Mouse (Mus musculus) frontal cortex, adult (tissue): ENCODE data around the gene Rnase9.
"Not testable (repeated sequence)": the region's sequence is repeated elsewhere in the genome, so short reads cannot be mapped to it uniquely, and the experiment has no call there.

Experiments used
- ATAC-seq: cut with Nextera tagmentation; 2 replicates; pipeline ENCODE4 v1.9.2; 2017; ENCODE audit warnings: mild to moderate bottlenecking, moderate library complexity, mixed read lengths; ENCODE audit not compliant: low TSS enrichment

The Rnase9 gene

GRCm38 (mm10) chr14:51050063-51050462, 8.4 kb upstream of the Rnase9 start, which contains the start of gene Rnase11:
Gene Rnase11 (minus strand): TSS chr14:51050163.
- no peak for ATAC-seq

GRCm38 (mm10) chr14:51047846-51048245, 6.2 kb upstream of the Rnase9 start:
- ATAC-seq = no peak

DNA sequence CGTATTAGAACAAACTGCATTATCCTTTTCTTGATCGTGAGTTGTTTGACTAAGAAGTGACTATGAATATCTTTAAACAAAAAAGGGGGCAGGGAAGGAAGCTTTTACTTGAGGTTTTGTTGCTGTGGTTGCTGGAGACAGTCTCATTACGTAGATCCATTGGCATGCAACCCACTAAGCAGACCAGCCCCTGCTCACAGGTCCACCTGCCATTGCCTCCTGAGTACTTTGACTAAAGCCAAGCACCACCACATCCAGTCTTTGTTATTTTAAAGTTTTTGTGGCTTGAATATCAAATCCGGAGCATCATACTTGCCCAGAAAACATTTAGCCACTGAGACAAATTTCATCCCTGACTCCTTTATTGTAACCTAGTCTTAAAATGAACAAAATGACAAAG, 5.5 kb downstream of the Rnase9 start:
- ATAC-seq = no peak

DNA sequence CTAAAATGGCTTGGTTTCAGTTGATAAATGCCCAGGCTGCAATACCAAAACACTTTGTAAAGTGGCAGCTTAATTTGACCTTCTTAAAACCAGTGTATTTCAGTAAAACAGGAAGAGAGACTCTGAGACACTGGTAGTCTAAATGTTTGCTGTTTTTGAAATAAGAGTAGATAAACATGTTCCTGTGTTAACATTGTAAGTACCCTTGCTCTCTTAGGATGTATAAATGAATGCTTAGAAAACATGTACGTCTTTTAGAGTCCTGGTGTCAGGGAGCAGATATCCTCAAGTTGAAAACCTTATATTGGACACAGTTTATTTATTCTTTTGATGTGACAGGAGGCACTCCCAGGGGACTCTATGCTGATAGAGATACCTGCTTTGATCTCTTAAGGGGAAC, 6.5 kb downstream of the Rnase9 start:
- ATAC-seq = no peak

DNA sequence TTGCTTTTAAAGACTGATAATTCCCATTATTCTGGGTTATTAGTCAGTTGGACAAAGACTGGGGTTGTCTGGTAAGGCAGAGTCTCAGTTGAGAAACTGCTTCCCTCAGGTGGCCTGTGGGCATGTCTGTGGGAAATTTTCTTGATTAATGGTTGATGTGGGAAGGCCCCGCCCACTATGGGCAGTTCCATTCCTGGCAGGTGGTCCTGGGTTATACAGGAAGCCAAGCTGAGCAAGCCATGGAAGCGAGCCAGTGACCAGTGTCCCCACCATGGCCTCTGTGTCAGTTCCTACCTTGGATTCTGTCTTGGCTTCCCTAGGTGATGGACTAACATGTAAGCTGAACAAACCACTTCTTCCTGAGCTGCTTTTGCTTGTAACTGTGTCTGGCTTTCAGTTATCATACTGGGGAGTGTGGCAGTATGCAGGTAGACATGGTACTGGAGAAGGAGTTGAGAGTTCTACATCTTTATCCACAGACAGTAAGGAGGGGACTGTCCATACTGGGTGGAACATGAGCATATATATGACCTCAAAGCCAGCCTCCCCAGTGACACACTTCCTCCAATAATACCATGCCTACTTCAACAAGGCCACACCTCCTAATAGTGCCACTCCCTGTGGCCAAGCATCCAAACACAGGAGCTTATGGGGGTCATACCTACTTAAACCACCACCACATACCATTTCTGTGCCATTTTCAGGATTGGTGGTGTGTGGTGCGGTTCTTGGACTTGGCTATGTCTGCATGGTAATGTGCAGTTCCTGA, 14.1 kb downstream of the Rnase9 start:
- no peak for ATAC-seq

- ATAC-seq = peak; percentile 91
These were observed 15.1 kb downstream of the Rnase9 start for GRCm38 (mm10) chr14:51026391-51027133.

- no peak for ATAC-seq
These were observed 16.8 kb downstream of the Rnase9 start for GRCm38 (mm10) chr14:51024820-51025219.

DNA sequence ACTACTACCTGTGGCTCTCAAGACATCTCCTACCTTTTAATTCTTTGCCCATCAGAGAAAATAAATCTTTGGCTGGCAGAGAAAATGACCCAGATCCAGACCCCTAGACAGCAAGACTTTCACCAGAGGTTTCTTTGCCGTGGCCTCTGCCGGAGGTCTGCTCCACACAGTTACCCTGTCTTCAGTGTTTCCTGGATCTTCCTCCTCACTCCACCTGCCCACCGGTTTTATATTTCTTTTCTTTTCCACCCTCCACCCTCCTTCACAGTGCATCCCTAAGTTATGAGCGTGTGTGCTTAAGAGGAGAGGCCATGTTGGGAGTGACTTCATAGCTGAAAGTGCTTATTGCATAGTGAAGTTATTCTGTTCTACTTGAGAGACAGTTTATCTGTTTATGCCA, 18.2 kb downstream of the Rnase9 start:
- ATAC-seq = no peak

GRCm38 (mm10) chr14:51017256-51017655, 24.4 kb downstream of the Rnase9 start:
- no peak for ATAC-seq

DNA sequence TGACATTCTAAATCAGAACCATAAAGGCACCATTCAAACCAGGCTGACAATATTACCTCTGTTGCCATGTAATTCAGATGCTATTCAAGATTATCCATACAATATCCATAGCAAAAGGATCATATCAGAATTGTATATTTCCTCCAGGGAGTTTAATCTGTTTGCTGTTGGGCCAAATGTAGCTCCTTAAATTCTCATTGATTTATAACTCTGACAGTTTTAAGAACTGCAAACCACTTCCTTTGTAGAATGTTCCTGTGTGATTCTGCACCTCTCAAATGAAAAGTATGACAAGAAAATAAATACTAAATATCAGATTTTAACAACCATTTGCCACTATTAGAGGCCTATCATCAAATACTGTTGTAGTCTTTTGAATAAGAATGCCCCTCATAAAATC, 25.9 kb downstream of the Rnase9 start:
- ATAC-seq = no peak

GRCm38 (mm10) chr14:51014724-51015123, 26.9 kb downstream of the Rnase9 start:
- ATAC-seq = not testable (repeated sequence)

GRCm38 (mm10) chr14:51009572-51009971, 32.1 kb downstream of the Rnase9 start:
- ATAC-seq = no peak

DNA sequence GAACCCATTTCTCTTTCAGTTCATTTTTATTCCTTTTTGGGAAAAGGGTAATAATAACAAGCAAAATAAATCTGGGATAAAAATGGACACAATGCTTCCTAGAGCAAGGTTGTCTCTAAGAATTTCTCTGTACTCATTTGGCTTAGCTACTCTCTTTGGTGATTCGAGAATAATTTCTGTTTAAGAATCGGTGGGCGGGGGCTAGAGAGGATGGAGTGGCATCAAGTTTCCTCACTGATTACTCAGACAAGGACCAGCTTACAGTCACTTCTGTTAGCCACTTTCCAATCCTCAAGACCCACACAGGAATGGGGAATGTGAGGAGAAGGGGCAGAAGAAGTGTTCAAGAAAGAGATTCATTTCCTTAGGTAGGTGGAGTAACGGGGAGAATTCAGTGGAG, 32.9 kb downstream of the Rnase9 start:
- ATAC-seq = peak; percentile 18; the same call in 1 of the 2 replicates

DNA sequence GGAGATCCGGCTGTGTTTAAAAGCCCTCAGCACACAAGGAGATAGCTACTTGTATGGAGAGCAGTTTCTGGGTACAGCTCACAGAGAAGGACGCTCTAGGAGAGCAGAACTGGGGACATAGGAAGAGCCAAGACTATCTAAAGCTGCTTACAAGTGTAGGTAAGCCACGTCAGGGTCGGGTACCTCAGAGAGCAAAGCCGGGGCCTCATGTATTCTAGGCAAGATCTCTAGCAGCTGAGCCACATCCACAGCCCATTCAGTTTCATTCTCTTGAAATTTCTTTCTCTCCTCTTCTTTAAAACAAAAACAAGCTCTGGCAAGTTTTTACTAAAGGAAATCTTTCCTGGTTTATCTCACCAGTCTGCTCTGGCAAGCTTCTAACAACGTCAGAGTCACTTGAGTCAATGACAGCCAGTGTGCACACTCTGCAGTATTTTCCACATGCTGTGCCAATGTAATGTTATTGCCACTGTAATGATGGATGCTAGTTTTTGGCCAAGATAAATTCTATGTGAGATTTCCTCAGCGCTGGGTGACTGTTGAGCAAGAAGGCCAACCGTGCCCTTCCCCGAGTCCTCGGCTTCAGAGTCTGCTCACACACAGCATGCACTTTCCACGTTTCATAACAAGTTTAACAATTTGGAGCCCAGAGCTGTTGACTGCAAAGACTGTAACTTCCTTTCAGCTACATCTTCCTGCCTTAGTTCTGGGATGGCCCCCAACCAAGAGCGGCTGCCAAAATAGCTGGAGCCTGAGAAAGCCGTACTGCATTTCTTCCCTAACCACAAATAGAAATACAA, 33.6 kb downstream of the Rnase9 start:
- peak; percentile 94 for ATAC-seq

GRCm38 (mm10) chr14:51007152-51007801, 34.4 kb downstream of the Rnase9 start, which contains the start of gene Rnase10:
Gene Rnase10 (plus strand): TSS chr14:51007751.
- ATAC-seq = no peak

GRCm38 (mm10) chr14:50997999-50998666, 43.5 kb downstream of the Rnase9 start:
- no peak for ATAC-seq

DNA sequence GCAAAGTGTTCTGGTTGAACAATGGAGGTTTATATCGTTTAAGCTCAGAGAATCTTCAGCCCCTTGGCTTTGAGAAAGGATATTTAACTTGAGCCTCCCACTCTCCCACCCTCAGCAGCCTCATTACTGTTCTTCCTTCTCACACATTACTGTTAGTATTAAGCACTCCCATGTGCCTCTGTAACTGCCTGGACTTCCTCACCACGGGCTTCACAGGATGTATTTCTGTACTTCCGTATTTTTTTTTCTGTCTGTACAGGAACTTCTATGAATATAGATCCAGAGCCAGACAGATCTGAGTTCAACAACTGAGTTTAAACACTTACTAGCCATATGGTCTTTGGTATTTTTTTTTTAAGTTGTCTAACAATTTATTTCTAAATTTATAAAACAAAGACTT, 44.6 kb downstream of the Rnase9 start:
- ATAC-seq = no peak

DNA sequence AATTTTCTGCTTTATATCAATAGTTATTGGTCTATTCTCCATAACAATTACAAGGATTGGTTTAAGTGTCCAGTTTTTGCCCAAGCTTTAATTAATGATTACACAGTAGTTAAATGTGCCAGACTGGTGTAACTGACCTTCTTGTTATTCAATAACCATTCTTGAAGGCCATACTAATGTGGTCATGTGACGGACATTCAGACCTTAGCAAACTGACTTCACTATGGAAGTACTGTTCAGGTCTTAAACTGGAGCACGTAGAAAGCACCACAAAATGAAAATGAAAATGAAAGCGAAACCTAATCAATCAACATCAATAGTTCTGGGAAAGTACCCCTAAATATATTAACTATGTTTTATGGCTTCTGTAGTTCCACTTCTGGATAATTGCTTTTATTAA, 50.6 kb downstream of the Rnase9 start:
- no peak for ATAC-seq
